Mouse (Mus musculus): Measurements from ENCODE around the gene Exph5. TPM values are rescaled to one million over a fixed set of nuclear protein-coding genes. Genes with fewer than 3 reads are reported as not detected.

Exph5 gene
- polyA plus RNA-seq, 1 experiment from 2014 or later = 0.98 TPM

DNA sequence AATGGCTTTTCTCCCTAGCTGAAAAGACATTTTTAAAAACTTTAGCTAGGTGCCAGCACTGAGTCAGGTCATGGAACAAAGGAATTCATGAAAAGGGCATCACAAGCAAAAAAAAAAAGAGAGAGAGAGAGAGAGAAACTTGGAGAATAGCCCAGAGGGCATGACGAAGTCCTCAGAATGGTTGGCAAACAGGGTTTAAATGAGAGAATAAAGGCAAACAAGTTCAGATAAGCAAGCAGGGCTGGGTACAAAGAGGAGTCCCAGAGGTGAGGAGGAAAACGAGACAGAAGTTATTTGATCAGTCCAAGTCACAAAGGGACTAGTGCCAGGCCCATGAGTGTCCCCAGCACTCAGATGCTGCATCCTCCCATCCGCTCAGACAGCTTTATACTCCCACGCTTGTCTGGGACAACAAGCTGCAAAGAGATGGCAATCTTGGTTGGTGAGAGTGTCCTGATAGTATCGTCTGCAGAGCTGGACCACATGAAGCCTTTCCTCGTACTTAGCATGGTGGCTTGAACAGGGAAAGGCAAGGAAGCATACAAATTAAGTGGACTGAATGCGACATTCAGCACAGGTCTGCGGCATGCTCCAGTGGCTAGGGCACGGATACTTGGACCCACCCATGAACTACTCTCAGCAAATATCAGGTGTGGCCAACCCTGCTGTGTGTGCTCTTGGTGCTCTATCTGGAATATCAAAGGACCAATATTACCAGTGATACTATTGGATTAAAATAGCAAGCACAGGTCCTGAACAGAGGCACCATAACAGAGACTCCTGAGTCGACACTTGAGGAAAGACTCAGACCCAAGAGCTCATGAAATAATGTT, 22.2 kb downstream of the Exph5 start:
- H3K9ac ChIP-seq (replicated peaks; ENCODE audit: low read length) = no peak overlapping the region
- no peak overlapping the region for H3K4me2 ChIP-seq (ENCODE audit: low read depth, low read length)
- H3K4me3 ChIP-seq (ENCODE audit: low read depth, low read length) = no peak overlapping the region
- no peak for DNase-seq (ENCODE audit: low spot score)
- no peaks in the 10 kb centered on the region for H3K36me3 ChIP-seq (replicated peaks; ENCODE audit: control insufficient read depth, insufficient read depth, low read depth, low read length)
- no peak overlapping the region for H3K27ac ChIP-seq (replicated peaks; ENCODE audit: low read depth, low read length)
- no peaks in the 10 kb centered on the region for H3K9me3 ChIP-seq (replicated peaks; ENCODE audit: control insufficient read depth, low read length)
- no peaks in the 10 kb centered on the region for H3K4me1 ChIP-seq (ENCODE audit: control insufficient read depth, insufficient read depth, low read length)
- no peaks in the 10 kb centered on the region for H3K27me3 ChIP-seq (ENCODE audit: control insufficient read depth, insufficient read depth, low read length)
- WGBS = 84% methylated on average over 10 of the region's 10 CpGs
- ATAC-seq (replicated peaks; ENCODE audit: insufficient number of reproducible peaks, low FRiP score, low TSS enrichment, low read depth) = no peak

GRCm38 (mm10) chr9:53325363-53326090, 24.1 kb downstream of the Exph5 start:
- Histone ChIP-seq H3K4me3 (ENCODE audit: low read depth, low read length) (no peak overlapping the region), H3K27me3 (ENCODE audit: control insufficient read depth, insufficient read depth, low read length) (no peaks in the 10 kb centered on the region), H3K27ac (replicated peaks; ENCODE audit: low read depth, low read length) (no peak overlapping the region), H3K36me3 (replicated peaks; ENCODE audit: control insufficient read depth, insufficient read depth, low read depth, low read length) (no peaks in the 10 kb centered on the region), H3K4me1 (ENCODE audit: control insufficient read depth, insufficient read depth, low read length) (no peaks in the 10 kb centered on the region), H3K4me2 (ENCODE audit: low read depth, low read length) (no peak overlapping the region), H3K9me3 (replicated peaks; ENCODE audit: control insufficient read depth, low read length) (no peaks in the 10 kb centered on the region), H3K9ac (replicated peaks; ENCODE audit: low read length) (no peak overlapping the region)
- DNase-seq (ENCODE audit: low spot score) (peak; percentile 41), ATAC-seq (replicated peaks; ENCODE audit: insufficient number of reproducible peaks, low FRiP score, low TSS enrichment, low read depth) (no peak)
- WGBS = 51% methylated on average over 4 of the region's 4 CpGs

DNA sequence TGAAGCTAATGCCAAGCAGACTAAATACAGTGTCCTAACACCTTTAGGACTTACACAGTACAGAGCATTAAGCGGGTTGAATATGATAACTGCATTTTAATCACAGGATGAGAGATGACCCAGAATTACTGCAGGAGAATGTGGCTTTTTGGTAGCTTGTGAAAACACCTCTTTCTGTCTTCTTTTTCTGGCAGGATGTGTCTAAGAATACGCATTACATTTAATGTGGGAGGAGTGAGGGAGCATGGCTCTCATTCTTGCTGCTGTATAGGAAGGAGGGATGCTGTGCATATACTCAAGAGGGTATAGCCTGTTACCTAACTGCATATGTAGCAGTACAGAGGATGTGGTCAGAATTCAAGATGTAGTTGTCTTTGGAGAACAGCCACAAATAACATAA, 26.7 kb downstream of the Exph5 start:
- Histone ChIP-seq H3K4me2 (ENCODE audit: low read depth, low read length) (no peak overlapping the region), H3K27ac (replicated peaks; ENCODE audit: low read depth, low read length) (no peak overlapping the region), H3K4me1 (ENCODE audit: control insufficient read depth, insufficient read depth, low read length) (no peaks in the 10 kb centered on the region), H3K27me3 (ENCODE audit: control insufficient read depth, insufficient read depth, low read length) (no peaks in the 10 kb centered on the region), H3K4me3 (ENCODE audit: low read depth, low read length) (no peak overlapping the region), H3K36me3 (replicated peaks; ENCODE audit: control insufficient read depth, insufficient read depth, low read depth, low read length) (no peaks in the 10 kb centered on the region), H3K9me3 (replicated peaks; ENCODE audit: control insufficient read depth, low read length) (no peaks in the 10 kb centered on the region), H3K9ac (replicated peaks; ENCODE audit: low read length) (no peak overlapping the region)
- ATAC-seq (replicated peaks; ENCODE audit: insufficient number of reproducible peaks, low FRiP score, low TSS enrichment, low read depth) (no peak), DNase-seq (ENCODE audit: low spot score) (no peak)
- 83% methylated on average over 2 of the region's 2 CpGs for WGBS

DNA sequence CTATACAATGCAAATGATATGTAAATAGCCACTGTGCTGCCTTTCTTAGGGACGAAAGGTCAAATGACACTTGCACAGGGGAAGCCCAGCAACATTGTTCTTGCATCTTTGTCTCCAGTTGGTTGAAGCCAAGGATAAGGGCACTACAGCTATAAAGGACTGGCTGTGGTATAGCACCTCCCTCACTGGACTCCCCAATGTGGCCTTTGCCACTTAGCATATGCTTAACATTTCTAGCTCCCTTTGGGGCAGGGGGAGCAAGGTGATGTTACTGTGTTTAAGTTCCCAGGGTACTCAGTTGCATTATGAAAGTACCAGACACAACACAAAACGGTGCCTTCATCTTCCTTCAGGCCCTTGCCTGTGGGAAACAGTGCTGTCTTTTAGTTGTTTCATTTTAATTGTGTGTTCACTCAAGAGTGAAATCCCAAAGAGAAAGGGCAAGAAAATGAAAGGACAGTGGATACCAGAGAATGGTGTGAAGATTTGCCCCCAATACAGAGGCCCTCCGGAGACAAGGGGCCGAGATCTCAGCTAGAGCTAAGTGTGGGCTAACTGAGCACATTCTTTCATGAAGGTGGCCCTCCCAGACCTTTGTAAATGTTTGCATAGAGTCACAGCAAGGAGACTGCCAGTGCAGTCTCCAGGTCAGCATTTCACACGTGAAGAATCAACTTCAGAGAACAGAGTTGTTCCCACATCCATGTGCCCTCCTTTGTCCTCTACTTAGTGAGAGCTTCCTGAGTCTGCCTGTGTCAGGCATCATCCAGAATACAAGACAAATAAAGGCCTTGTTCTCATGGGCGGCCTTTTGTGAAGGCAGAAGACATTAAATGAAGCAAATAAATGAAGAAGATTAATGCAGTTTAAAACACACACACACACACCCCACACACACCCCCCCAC, 28.1 kb downstream of the Exph5 start:
- DNase-seq (ENCODE audit: low spot score) = no peak
- Histone ChIP-seq H3K9me3 (replicated peaks; ENCODE audit: control insufficient read depth, low read length) (no peaks in the 10 kb centered on the region), H3K4me3 (ENCODE audit: low read depth, low read length) (no peak overlapping the region), H3K9ac (replicated peaks; ENCODE audit: low read length) (no peak overlapping the region), H3K27ac (replicated peaks; ENCODE audit: low read depth, low read length) (no peak overlapping the region), H3K4me1 (ENCODE audit: control insufficient read depth, insufficient read depth, low read length) (no peaks in the 10 kb centered on the region), H3K36me3 (replicated peaks; ENCODE audit: control insufficient read depth, insufficient read depth, low read depth, low read length) (no peaks in the 10 kb centered on the region), H3K27me3 (ENCODE audit: control insufficient read depth, insufficient read depth, low read length) (no peaks in the 10 kb centered on the region), H3K4me2 (ENCODE audit: low read depth, low read length) (no peak overlapping the region)
- WGBS = 52% methylated on average over 6 of the region's 6 CpGs
- no peak for ATAC-seq (replicated peaks; ENCODE audit: insufficient number of reproducible peaks, low FRiP score, low TSS enrichment, low read depth)

DNA sequence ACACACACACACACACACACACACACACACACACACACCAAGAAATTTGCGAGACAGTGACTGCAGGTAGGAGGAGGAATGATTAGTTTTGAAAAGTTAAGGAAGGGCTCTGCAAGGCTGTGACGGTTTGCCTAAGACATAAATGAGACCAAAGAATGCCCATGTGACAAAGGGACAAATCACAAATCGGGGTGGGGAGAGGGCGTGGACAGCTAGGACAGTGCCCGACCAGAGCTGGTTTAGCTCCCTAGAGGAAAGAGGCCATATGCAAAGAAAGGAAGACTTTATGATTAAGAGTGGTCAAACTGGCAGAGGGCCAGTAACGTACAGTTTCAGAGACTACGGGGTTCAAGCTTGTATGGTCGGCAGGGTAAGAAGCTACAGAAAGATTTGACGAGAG, 28.8 kb downstream of the Exph5 start:
- no peaks in the 10 kb centered on the region for H3K36me3 ChIP-seq (replicated peaks; ENCODE audit: control insufficient read depth, insufficient read depth, low read depth, low read length)
- H3K4me3 ChIP-seq (ENCODE audit: low read depth, low read length) = no peak overlapping the region
- no peaks in the 10 kb centered on the region for H3K4me1 ChIP-seq (ENCODE audit: control insufficient read depth, insufficient read depth, low read length)
- H3K4me2 ChIP-seq (ENCODE audit: low read depth, low read length) = no peak overlapping the region
- H3K9me3 ChIP-seq (replicated peaks; ENCODE audit: control insufficient read depth, low read length) = no peaks in the 10 kb centered on the region
- H3K27ac ChIP-seq (replicated peaks; ENCODE audit: low read depth, low read length) = no peak overlapping the region
- H3K27me3 ChIP-seq (ENCODE audit: control insufficient read depth, insufficient read depth, low read length) = no peaks in the 10 kb centered on the region
- no peak overlapping the region for H3K9ac ChIP-seq (replicated peaks; ENCODE audit: low read length)
- DNase-seq (ENCODE audit: low spot score) = no peak
- WGBS = 87% methylated on average over 9 of the region's 9 CpGs
- ATAC-seq (replicated peaks; ENCODE audit: insufficient number of reproducible peaks, low FRiP score, low TSS enrichment, low read depth) = no peak

- no peaks in the 10 kb centered on the region for H3K9me3 ChIP-seq (replicated peaks; ENCODE audit: control insufficient read depth, low read length)
- no peak overlapping the region for H3K4me2 ChIP-seq (ENCODE audit: low read depth, low read length)
- H3K4me1 ChIP-seq (ENCODE audit: control insufficient read depth, insufficient read depth, low read length) = no peaks in the 10 kb centered on the region
- no peak overlapping the region for H3K9ac ChIP-seq (replicated peaks; ENCODE audit: low read length)
- H3K36me3 ChIP-seq (replicated peaks; ENCODE audit: control insufficient read depth, insufficient read depth, low read depth, low read length) = no peaks in the 10 kb centered on the region
- DNase-seq (ENCODE audit: low spot score) = no peak
- no peak for ATAC-seq (replicated peaks; ENCODE audit: insufficient number of reproducible peaks, low FRiP score, low TSS enrichment, low read depth)
- H3K27me3 ChIP-seq (ENCODE audit: control insufficient read depth, insufficient read depth, low read length) = no peaks in the 10 kb centered on the region
- WGBS = 72% methylated on average over 4 of the region's 4 CpGs
- H3K27ac ChIP-seq (replicated peaks; ENCODE audit: low read depth, low read length) = no peak overlapping the region
- no peak overlapping the region for H3K4me3 ChIP-seq (ENCODE audit: low read depth, low read length)
Observed at GRCm38 (mm10) chr9:53333436-53333835, 32.0 kb downstream of the Exph5 start.

- Histone ChIP-seq H3K4me1 (ENCODE audit: control insufficient read depth, insufficient read depth, low read length) (no peaks in the 10 kb centered on the region), H3K27ac (replicated peaks; ENCODE audit: low read depth, low read length) (no peak overlapping the region), H3K9ac (replicated peaks; ENCODE audit: low read length) (no peak overlapping the region), H3K36me3 (replicated peaks; ENCODE audit: control insufficient read depth, insufficient read depth, low read depth, low read length) (no peaks in the 10 kb centered on the region), H3K4me2 (ENCODE audit: low read depth, low read length) (no peak overlapping the region), H3K27me3 (ENCODE audit: control insufficient read depth, insufficient read depth, low read length) (no peaks in the 10 kb centered on the region), H3K9me3 (replicated peaks; ENCODE audit: control insufficient read depth, low read length) (no peaks in the 10 kb centered on the region), H3K4me3 (ENCODE audit: low read depth, low read length) (no peak overlapping the region)
- 83% methylated on average over 3 of the region's 3 CpGs for WGBS
- DNase-seq (ENCODE audit: low spot score) = no peak
- no peak for ATAC-seq (replicated peaks; ENCODE audit: insufficient number of reproducible peaks, low FRiP score, low TSS enrichment, low read depth)
Observed at GRCm38 (mm10) chr9:53335131-53335530, 33.7 kb downstream of the Exph5 start.
